Mouse (Mus musculus) embryonic fibroblast, embryonic 13.5 days (primary cell): Measurements from ENCODE around the gene Ankrd13b.
"Not testable (repeated sequence)": the region's sequence is repeated elsewhere in the genome, so short reads cannot be mapped to it uniquely, and the experiment has no call there.

ENCODE experiments used
- CTCF ChIP-seq: IDR thresholded peaks from 2 replicates; pipeline ENCODE4 v1.5.1; 2011; ENCODE audit warnings: mild to moderate bottlenecking, control low read depth, low read length, moderate library complexity, borderline replicate concordance; ENCODE audit not compliant: insufficient read depth
- POLR2A ChIP-seq: IDR thresholded peaks from 2 replicates; pipeline ENCODE4 v1.6.1; 2011; ENCODE audit warnings: low read depth, mild to moderate bottlenecking, control low read depth, low read length, moderate library complexity

- not testable (repeated sequence) for TF ChIP-seq POLR2A, CTCF
These were observed 38.9 kb upstream of the Ankrd13b start for GRCm38 (mm10) chr11:77528420-77528819.
